Mouse (Mus musculus): ENCODE results near the gene Utp6. TPM values are rescaled to one million over a fixed set of nuclear protein-coding genes. Genes with fewer than 3 reads are reported as not detected.
"Not testable (repeated sequence)": the region's sequence is repeated elsewhere in the genome, so short reads cannot be mapped to it uniquely, and the experiment has no call there.

Gene Utp6
- 45.4 and 52.5 TPM in 2 replicates for total RNA-seq (2014; fragmentation: Nextera tagmentation)
- total RNA-seq (2017): 102 and 105 TPM in 2 replicates

DNA sequence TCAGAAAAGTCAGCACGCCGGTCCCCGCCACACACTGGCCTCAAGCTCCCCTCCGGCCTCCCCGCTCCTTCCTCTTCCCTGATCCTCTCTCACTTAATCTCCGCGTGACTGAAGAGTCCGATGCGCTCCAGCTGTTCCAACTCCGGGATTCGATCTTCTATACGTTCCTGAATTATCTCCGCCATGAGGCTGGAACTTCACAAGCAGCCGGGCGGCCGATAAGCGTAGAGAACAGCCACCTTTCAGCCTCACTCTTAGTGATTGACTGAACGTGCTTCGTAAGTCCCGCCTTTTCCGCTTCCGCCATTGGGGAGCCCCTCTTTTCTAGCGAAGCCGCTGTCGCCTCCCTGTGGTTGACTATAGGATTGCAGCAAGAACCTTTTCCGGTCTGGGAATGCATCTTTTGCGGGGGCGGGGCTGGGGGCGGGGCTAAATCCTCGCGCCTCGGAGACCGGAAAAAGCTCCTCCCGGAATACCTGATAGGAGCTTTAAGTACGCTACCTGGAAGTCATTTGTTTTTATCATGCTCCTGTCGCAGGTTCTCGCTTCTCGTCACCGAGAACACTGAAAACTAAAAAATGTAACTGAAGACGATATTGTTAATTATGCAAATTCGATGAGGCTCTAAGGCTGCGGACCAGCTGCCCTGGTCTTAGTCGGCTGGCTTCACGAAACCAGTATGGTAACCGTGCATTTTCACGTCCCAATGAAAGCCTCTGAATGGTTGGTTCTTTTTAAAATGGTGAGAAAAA, at the start of gene Utp6:
Utp6 (minus strand) TSS at position 266 of the 752 bp plus-strand sequence.
- peak; percentile 98 for ATAC-seq (replicated peaks; ENCODE audit: poor library complexity, severe bottlenecking)

DNA sequence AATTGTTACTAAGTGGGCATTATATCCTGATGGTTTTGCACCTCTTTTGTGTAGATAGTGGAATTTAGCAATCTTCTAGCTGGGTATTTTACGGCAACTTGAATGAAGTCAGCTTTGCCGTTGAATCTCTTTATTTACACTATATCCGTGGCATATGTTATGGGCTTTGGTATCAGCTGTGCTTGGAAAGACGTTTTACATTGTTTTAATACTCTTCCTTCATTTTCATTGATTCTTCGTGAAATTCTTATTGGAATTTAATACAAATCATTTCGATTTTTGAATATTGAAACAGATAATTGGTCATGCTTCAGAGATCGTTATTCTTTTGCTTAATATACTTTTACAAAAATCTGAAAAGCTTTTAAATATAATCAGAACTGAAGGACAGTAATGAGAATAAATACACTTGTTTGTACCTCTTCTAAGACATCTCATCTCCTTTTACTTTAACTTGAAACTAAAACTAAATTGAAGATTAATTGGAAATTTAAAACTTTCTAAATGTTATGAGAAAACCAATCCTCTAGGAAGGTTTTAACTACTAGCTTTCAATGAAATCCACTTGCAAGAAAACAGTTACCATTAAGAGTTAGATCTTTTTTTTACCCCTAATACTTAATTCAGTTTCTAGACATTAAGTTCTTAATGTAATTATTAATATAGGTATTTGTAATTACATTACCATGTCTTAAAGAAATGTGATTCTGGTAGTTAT, 32.2 kb upstream of the Utp6 start:
- ATAC-seq (replicated peaks; ENCODE audit: poor library complexity, severe bottlenecking): no peak

DNA sequence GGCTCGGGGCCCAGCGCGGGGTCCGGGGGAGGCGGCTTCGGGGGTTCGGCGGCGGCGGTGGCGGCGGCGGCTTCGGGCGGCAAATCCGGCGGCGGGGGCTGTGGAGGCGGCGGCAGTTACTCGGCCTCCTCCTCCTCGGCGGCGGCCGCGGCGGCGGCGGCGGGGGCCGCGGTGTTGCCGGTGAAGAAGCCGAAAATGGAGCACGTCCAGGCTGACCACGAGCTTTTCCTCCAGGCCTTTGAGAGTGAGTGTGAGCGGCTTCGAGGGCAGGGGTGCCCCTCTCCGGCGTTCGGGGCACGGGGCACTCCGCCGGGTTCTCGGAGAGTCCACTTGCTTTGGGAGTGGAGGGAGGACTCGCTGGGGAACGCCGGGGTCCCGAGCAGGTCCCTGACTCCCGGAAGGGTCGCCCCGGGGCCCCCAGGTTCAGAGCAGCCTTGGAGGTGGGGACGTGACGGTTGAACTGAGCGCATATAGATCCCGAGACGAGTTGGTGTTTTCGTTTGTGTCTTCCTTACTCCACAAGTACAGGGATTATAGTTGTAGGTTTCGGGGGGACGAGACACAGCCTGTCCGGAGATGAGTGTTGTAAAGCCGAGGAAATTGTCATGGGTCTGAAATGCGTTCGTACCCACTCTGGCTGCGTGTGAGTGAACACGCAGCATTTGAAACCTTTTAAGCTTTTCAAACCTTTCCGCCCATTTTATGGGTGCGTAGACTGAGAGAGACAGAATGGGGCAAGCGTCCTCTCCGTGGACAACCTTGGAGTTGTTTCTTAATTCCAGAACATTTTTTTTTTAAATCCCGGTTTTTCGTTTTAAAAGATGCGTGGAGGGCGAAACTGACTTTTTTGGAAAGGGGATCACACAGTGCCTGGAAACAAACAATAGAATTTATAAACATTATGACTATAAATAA, 31.4 kb upstream of the Utp6 start:
- ATAC-seq (replicated peaks; ENCODE audit: poor library complexity, severe bottlenecking): peak; percentile 3; the same call in 1 of the 2 replicates

DNA sequence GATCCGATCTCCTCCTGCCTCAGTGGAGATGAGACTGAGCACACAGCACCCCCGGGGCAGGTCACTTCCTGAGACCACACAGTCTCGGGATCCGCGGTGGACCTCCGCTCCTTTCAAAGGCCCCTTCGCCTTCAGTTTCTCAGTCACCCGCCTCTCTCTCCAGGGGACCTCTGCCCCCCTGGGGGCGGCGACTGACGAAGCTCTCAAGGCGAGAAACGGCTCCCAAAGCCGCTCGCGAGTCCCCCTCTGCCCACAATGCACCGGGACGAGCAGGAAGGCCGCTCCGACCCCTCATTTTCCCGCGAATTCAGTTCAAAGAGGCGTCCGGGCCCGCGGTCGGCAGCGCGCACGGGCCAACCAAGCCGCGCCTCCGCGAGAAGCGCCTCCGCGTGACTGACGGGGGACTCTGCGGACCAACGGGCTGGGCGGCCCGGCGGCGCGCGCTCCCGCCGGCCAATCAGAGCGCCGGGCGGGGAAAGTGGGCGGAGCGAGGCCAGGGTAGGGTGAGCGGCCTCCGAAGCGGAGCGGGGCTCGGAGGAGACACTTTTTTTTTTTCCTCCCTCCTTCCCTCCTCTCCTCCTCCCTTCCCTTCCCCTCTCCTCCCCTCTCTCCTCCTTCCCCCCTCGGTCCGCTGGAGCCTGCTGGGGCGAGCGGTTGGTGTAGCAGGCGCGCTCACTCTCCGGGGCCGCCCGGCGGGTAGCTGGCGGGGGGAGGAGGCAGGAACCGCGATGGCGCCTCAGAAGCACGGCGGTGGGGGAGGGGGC, 30.6 kb upstream of the Utp6 start, which contains the start of gene Suz12:
Suz12 (plus strand) TSS at position 515 of the 764 bp plus-strand sequence.
- peak; percentile 91 for ATAC-seq (replicated peaks; ENCODE audit: poor library complexity, severe bottlenecking)

DNA sequence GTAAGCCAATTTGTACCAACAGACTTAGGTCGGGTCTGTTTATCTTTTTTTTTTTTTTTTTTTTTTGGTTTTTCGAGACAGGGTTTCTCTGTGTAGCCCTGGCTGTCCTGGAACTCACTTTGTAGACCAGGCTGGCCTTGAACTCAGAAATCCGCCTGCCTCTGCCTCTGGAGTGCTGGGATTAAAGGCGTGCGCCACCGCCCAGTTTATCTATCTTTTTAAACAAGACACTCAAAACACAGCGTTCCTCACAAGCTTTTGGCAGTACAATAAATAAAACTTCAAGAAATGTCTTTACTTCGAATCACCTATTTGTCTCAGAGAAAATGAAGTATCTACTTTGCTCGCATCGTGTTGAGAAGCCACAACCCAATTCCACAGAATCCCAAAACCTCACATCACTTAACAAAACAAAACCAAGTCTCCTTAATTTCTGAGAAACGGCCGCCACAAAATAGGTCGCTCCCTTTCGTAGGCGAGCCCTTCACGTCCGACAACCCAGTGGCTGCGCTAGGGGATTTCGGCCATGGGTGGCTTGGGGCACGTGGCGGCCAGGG, 29.9 kb upstream of the Utp6 start:
- no peak for ATAC-seq (replicated peaks; ENCODE audit: poor library complexity, severe bottlenecking)

DNA sequence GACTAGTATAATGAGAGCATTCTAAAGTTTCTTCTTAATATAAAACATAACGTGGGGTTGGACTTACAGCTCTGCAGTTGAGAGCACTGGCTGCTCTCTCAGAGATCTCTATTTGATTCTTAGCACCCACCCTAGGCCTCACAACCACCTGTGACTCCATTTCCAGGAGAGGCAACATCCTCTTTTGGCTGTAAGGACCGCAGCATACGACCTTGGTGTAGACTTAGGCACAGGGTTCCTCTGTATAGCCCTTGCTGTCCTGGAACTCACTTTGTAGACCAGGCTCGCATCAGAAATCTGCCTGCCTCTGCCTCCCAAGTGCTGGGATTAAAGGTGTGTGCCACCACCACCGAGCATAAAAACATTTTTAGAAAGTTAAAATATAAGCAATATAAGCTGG, 29.4 kb upstream of the Utp6 start:
- no peak for ATAC-seq (replicated peaks; ENCODE audit: poor library complexity, severe bottlenecking)

DNA sequence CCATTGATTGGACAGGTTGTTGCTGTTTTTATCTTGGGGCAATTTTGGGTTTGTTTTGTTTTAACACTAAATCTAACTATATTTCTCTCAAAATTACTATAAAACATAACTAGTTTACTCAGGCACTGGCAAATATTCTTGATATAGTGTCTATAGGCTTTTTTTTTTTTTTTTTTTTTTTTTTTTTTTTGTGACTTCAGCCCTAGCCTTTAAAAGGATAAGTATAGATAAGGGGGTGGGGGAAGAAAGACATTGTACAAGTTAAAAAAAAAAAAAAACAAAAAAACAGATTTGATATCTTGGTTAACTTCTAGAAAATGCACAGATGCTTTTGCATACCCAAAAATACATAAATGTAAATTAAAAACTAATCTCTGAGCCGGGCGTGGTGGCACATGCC, 27.9 kb upstream of the Utp6 start:
- ATAC-seq (replicated peaks; ENCODE audit: poor library complexity, severe bottlenecking): no peak

DNA sequence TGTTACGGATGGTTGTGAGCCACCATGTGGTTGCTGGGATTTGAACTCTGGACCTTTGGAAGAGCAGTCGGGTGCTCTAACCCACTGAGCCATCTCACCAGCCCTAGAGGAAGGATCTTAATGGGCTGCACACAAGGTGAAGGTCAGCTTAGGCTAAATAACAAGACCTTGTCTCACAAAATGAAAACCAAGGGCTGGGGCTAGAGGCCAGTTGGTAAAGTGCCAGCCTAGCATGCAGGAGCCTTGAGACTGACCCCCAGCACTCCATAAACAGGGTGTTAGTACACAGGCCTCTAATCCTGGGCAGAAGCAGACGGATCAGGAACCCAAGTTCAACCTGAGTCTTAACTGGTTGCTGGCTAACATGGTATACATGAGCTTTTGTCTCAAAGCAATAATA, 25.7 kb upstream of the Utp6 start:
- no peak for ATAC-seq (replicated peaks; ENCODE audit: poor library complexity, severe bottlenecking)

DNA sequence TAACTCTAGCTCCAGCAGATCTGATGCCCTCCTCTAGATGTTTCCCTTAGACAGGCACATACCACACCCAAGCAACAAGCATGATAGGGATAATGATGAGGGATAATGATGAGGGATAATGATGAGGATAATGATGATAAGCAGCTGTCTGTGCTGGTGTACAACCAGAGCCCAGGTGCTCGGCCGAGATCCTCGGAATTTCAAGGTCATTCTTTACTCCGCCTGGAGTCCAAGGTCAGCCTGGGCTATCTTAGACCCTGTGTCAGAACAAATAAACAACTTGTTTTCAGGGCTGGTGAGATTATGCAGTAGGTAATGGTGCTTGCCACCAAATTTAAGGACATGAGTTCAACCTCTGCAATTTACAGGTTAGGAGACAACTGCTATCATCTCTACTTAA, 24.7 kb upstream of the Utp6 start:
- no peak for ATAC-seq (replicated peaks; ENCODE audit: poor library complexity, severe bottlenecking)

DNA sequence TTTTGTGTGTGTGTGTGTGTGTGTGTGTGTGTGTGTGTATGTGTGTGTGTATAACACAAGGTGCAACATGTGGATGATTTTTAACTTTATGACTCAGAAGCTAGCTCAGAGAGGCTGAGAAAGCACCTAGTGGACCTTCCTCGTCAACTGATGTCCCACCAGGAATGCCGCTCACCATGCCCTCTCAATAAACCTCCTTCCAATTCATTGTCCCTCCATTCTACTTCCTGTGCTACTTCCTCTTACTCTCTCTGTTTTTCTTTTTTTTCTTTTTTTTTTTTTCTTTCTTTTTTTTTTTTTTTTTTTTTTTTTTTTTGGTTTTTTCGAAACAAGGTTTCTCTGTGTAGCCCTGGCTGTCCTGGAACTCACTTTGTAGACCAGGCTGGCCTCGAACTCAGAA, 15.6 kb upstream of the Utp6 start:
- ATAC-seq (replicated peaks; ENCODE audit: poor library complexity, severe bottlenecking): not testable (repeated sequence)

DNA sequence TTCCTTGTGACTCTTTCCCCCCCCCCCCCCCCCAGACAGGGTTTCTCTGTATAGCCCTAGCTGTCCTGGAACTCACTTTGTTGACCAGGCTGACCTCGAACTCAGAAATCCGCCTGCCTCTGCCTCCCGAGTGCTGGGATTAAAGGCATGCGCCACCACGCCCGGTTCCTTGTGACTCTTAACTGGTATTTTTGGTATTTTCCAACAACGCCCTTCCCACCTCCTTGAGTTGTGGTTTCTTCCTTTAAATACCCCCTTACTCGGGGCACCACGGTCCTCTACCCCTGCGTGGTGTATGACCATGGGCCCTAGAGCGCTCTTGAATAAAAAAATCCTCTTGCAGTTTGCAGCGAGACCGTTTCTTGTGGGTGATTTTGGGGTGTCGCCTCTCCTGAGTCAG, 14.9 kb upstream of the Utp6 start:
- not testable (repeated sequence) for ATAC-seq (replicated peaks; ENCODE audit: poor library complexity, severe bottlenecking)

DNA sequence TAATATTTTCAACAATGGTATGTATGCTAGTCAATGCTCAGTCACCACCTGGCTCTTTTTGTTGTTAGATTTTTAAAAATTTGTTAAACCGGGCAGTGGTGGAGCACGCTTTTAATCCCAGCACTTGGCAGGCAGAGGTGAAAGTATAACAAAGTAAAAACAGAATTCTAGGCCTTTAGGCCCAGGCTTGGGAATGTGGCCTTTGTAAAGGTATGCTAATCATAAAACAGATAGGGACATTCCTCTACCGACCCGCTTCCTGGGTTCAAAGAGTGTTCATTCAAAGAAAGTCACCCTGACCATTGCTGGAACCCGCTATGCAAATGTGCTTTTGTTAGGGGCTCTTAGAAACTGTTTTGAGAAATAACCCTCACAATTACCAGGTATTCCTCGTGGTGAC, 14.5 kb upstream of the Utp6 start:
- ATAC-seq (replicated peaks; ENCODE audit: poor library complexity, severe bottlenecking): not testable (repeated sequence)

DNA sequence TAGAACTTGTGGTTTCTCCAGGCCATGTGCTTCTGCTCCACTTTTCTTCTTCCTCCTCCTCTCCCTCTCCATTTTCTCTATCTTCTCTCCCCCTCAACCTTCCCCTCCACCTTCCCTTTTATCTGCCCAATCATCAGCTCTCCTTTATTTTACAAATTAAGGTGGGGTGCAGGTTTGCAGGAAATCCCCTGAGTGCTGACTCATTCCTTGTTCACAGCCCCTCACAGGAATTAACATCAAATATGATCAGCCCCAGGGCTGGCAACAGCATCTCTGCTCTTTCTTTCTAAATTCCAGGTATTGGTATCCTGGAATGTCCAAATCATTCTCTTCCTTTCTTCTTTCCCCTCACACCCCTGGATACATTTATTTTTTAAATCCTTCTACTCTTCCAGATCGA, 14.0 kb upstream of the Utp6 start:
- no peak for ATAC-seq (replicated peaks; ENCODE audit: poor library complexity, severe bottlenecking)

DNA sequence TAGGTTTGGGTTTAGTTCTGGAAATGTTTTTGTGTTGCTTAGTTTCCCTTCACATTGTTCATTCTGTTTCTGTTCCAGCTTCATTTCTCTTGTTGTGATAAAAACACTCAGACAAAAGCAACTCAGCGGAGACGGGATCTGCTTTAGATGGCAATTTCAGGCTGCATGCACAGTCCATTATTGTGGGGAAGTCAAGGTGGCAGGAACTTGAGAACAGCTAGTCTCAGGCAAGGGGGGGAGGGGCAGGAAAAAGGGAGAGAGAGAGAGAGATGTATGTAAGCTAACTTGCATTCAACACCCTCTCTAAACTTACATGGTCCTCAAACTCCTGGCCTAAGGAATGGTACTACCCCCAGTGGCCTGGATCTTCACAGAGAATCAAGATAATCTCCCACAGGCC, 13.2 kb upstream of the Utp6 start:
- no peak for ATAC-seq (replicated peaks; ENCODE audit: poor library complexity, severe bottlenecking)

DNA sequence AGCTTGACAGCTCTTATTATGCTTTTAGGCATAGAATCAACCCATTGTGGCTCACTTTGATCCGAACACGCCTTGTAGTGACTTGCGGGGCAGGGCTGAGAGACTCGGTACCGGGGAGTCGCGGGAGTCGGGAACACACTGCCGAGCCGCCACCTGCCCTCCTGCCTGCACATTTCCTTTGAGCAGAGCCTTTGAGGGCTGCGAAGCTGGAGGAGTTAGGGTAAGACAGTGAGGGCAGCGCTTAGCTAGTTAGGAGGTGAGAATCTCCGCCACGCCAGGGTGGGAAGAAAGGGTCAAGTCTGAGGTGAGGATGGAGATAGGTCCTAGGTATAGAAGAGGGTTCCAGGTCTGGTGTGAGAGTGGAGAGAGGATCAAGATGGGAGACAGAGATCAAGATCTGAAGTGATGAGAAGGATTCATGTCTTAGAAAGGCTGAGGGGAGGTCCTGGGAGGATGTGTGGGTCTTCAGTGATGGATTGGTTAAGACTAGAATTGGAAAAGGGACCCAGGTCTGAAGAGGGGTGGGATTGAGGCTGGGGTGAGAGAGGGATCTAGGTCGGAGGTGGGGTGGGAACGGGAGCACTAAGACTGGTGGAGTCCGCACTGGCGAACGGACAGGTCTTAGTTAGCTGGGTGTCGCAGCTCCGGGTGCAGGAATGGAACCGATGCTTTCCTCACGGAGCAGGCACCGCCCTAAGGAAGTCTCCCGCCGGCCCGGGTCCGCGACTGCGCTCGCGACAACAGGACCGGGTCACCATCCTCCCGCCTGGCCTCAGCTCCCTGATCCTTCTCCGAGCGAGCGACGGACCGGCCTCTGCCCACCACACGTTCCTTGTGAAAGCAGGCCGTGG, 11.7 kb upstream of the Utp6 start:
- peak; percentile 69 for ATAC-seq (replicated peaks; ENCODE audit: poor library complexity, severe bottlenecking)

DNA sequence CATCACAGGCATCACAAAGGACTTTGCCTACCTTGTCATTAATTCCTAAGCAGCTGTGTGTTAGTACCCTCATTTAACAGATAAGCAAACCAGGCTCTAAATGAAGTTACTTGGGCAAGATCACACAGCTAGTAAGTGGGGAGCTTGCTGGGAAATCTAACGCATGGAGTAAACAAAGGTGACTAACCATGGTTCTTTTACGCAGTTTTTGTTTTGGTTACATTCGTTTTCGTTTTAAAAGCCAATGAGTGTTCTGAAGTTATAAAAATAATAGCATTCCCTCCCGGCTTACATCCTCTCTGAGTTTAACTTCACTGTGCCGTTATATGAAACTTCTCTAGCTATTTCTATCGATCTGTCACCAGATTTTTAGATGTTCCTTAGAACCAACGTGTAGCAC, 10.9 kb upstream of the Utp6 start:
- no peak for ATAC-seq (replicated peaks; ENCODE audit: poor library complexity, severe bottlenecking)

DNA sequence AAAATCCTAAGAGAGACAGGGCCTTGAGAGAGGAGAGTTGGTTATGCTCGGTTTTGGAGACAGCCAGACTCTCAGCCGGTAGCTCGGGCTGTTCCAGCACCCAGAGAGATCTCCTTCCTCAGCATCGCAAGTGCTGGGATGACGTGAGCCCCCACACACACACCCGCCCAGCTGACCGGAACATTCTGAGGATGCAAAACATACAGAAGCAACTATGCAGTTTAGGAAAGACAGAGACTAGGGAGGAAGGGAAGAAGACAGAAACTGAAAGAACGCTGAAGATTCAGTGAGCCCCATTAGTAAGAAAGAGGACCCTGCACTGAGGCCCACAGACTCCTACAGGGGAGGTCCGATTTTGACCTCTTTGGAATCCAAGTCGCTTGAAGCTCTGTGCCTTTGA, 5.6 kb upstream of the Utp6 start:
- no peak for ATAC-seq (replicated peaks; ENCODE audit: poor library complexity, severe bottlenecking)

DNA sequence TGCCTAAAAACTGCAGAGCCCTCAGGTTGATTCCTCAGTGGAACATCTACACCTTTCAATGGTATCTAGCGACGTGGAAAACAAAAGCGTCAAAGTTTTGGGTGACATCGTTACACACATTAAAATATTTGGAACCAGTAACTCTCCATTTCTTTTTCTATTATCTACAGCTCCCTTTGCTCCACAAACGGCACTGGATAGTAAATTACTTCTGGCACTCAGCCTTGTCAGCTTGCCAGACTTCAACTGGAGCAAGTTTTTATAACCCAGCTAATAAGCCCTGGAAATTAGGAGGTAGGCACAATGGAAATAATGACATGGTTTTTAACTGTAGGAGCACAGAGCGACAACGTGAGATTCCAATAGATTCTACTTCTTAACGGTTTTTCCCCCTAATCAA, 3.7 kb upstream of the Utp6 start:
- no peak for ATAC-seq (replicated peaks; ENCODE audit: poor library complexity, severe bottlenecking)
